Mouse (Mus musculus) thymus, postnatal 10 days (tissue): ENCODE results near the gene Med18.
"Not testable (repeated sequence)": the region's sequence is repeated elsewhere in the genome, so short reads cannot be mapped to it uniquely, and the experiment has no call there.

Experiments used
- DNase-seq, 2 experiments: peaks; one replicate each; pipeline ENCODE4 v3.0.0; 2021; ENCODE audit warnings: low spot score in 2 of 2

Gene Med18

GRCm38 (mm10) chr4:132421923-132422782 lies 41.6 kb downstream of the Med18 start, which contains the start of gene Phactr4:
TSS of gene Phactr4 (minus strand) at chr4:132422489.
- DNase-seq, result peak; percentile 68 to 72

- DNase-seq, result peak; percentile 4 to 14
These were observed 42.2 kb downstream of the Med18 start for GRCm38 (mm10) chr4:132421556-132421922.

GRCm38 (mm10) chr4:132420471-132420870 lies 43.2 kb downstream of the Med18 start:
- no peak for DNase-seq

- DNase-seq, result no peak
These were observed 47.8 kb downstream of the Med18 start for GRCm38 (mm10) chr4:132415966-132416365.

- not testable (repeated sequence) for DNase-seq
These were observed 50.5 kb downstream of the Med18 start for GRCm38 (mm10) chr4:132413257-132413656.

- DNase-seq, result peak; percentile 12 to 26
These were observed 52.2 kb downstream of the Med18 start for GRCm38 (mm10) chr4:132411322-132412094.

- no peak for DNase-seq
These were observed 54.0 kb downstream of the Med18 start for GRCm38 (mm10) chr4:132409587-132410229.
